Mouse (Mus musculus) T-cell, adult 66 days (primary cell): ENCODE results near the gene Olah. TPM values are rescaled to one million over a fixed set of nuclear protein-coding genes. Genes with fewer than 3 reads are reported as not detected.

ENCODE experiments used
- total RNA-seq, 2 experiments: library from RNA; stranded (reverse); gene quantifications; 3 replicates in 1 of 2; 4 replicates in 1 of 2; pipeline ENCODE4 v1.2.4; 2023

The Olah gene
- total RNA-seq = not detected

GRCm38 (mm10) chr2:3397110-3397509 is at the start of gene Olah:
Gene Olah, minus strand, starts transcription at chr2:3397210.

GRCm38 (mm10) chr2:3423841-3424578 is 27.0 kb upstream of the Olah start, which contains the start of gene Dclre1c:
Gene Dclre1c, plus strand, starts transcription at chr2:3424131.

GRCm38 (mm10) chr2:3422548-3422947 is 25.5 kb upstream of the Olah start, which contains the start of gene Meig1:
Gene Meig1, minus strand, starts transcription at chr2:3422648.

GRCm38 (mm10) chr2:3335611-3336301 is 61.3 kb downstream of the Olah start, which contains the start of gene Acbd7:
Gene Acbd7, plus strand, starts transcription at chr2:3336168.

GRCm38 (mm10) chr2:3332484-3333242 is 64.3 kb downstream of the Olah start, which contains the start of gene Rpp38:
Gene Rpp38, minus strand, starts transcription at chr2:3332643.

Other genes starting within 250 kb of the Olah start
- 10 to 100 TPM; 33.8 to 39.1 TPM for gene Nmt2, start 113.0 kb downstream of the Olah start, total RNA-seq
- 1 to 10 TPM; 4.1 to 5.3 TPM for gene Rpp38, start 64.6 kb downstream of the Olah start, total RNA-seq
- not detected for gene Acbd7, start 61.0 kb downstream of the Olah start, total RNA-seq
- not detected for gene Meig1, start 25.4 kb upstream of the Olah start, total RNA-seq
- gene Dclre1c, start 26.9 kb upstream of the Olah start, total RNA-seq = 10 to 100 TPM; 26.9 to 27.9 TPM
- gene Suv39h2, start 77.8 kb upstream of the Olah start, total RNA-seq = 1 to 10 TPM; 2.0 to 2.7 TPM
- gene Gm45902, start 115.6 kb upstream of the Olah start, total RNA-seq = 10 to 100 TPM; 21.0 to 22.9 TPM
- 100 to 1,000 TPM; 104 to 124 TPM for gene Hspa14, start 115.6 kb upstream of the Olah start, total RNA-seq
- gene Cdnf, start 115.8 kb upstream of the Olah start, total RNA-seq = under 1 TPM; 0.36 to 0.82 TPM
- 100 to 1,000 TPM; 274 to 296 TPM for gene Fam107b, start 173.3 kb upstream of the Olah start, total RNA-seq